Mouse (Mus musculus) ovary, adult 18-20 months (tissue): ENCODE measurements around the gene Tcp10c.
"Not testable (repeated sequence)": the region's sequence is repeated elsewhere in the genome, so short reads cannot be mapped to it uniquely, and the experiment has no call there.

ENCODE experiments used
- DNase-seq: peaks from one replicate; pipeline ENCODE4 v3.0.0; 2022; ENCODE audit warnings: low spot score, mixed read lengths

Tcp10c gene

DNA sequence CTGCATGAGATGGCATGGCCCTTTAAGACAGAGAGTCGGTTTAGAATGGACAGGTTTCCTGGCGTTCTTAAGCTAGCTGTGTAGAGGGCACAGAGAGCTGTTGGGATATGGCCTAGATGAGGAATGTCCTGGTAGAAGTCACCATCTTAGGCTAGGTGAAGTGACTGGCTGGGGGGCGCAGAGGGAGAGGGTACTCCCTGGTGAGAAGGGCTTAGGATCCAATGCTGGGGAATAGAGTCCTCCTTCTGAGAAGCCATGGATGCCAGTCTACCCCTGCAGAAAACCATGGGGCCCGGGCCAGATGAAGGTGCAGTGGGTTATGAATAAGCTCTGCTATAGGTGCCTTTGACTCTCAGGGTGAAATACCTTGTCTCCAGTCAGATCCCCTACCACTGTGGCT lies at the start of gene Tcp10c:
TSS of gene Tcp10c (plus strand) at position 52 of the 400 bp plus-strand sequence.
- DNase-seq, result not testable (repeated sequence)

GRCm38 (mm10) chr17:13307852-13308251 lies 46.5 kb upstream of the Tcp10c start:
- not testable (repeated sequence) for DNase-seq

GRCm38 (mm10) chr17:13308344-13308743 lies 46.0 kb upstream of the Tcp10c start:
- not testable (repeated sequence) for DNase-seq

GRCm38 (mm10) chr17:13308746-13309145 lies 45.6 kb upstream of the Tcp10c start:
- DNase-seq, result not testable (repeated sequence)

DNA sequence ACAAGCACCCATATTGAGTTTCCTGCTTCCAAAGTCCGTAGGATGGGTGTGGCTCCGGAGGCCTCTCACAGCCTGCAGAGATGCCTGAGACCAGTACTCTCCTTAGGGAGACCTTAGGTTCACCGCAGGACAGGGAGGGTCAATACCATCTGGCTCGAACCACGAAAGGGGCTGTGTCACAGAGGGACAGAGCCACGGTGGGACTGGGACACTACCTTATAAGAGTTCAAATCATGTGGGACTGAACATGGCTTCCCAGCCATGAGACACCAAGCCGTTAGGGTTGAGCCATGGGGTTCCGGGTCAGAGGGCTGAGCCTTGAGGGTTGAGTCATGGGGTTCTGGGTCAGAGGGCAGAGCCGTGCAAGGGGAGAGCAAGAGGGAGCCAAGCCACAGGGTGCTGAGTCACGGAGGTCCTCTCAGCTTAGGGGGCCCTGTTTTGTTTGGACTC lies 45.2 kb upstream of the Tcp10c start:
- DNase-seq, result not testable (repeated sequence)

GRCm38 (mm10) chr17:13329967-13330366 lies 24.4 kb upstream of the Tcp10c start:
- not testable (repeated sequence) for DNase-seq

DNA sequence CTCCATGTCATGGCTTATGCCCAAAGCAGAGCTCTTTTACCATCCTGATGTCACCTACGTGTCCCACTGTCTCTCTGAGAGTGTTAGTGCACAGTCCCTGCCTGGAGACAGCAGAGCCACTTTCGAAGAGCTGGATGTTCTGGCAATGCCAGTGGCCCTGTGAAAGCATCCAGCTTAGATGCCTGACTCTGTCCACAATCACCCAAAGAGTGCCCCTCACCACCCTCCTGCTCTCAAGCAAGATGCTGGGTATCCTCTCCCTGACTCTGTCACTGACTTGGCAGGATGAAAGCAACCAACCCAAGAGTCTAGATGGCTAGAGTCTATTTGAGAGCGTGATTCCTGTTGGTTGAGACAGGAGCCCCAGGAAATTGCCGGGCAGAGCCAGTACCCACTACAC lies 23.2 kb upstream of the Tcp10c start:
- DNase-seq, result not testable (repeated sequence)

DNA sequence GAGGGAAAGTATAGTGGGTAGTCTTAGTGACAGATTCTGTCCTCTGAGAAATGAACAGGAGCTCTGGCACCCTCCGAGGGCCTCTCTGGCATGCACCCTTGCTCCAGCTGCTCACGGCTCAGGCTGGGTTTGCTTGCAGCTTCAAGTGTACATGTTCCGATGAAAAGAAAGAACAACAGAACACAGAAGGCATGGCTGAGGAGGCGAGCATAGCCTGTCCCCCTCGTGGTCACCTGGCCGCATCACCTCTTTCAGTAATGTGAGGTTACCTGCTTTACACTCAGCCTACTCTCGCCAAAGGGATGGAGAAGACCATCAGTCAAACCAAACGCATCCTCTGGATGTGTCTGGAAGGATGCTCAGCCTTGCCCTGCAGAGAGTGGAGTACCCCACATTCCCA lies 21.9 kb upstream of the Tcp10c start:
- DNase-seq, result not testable (repeated sequence)

DNA sequence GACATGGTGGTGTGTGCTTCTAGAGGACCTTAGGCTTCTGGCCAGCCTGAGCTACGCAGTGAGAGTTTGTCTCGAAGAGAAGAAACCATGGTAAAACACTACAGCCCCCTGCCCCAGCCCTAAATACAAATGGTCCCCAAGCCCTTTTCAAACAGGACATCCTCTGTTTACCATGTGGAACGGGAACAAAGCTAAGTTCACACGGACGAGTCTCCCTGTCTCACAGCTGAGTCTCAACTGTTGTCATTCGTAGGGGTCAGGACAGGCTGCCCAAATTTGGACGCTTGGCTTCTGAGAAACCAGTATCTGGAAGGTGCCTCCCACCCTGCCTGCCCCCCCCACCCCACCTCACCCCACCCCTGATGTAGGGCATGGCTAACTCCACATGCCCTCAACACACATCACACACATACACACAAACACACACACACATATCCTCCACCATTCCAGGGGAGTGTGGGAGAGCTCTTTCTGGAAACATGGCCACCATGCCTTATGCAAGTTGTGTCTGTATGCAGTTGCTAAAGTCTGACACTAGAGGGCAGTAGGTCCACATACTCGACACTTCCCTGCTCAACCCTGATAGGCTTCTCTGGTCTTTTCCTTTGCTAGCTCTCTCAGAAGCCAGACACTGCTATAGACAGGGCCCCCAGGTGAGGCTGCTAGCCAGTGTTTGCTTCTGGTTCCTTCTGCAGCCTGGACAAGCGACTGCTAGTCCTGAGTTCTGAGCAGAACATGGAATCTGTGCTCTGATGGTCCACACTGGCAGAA lies 17.2 kb upstream of the Tcp10c start:
- not testable (repeated sequence) for DNase-seq

DNA sequence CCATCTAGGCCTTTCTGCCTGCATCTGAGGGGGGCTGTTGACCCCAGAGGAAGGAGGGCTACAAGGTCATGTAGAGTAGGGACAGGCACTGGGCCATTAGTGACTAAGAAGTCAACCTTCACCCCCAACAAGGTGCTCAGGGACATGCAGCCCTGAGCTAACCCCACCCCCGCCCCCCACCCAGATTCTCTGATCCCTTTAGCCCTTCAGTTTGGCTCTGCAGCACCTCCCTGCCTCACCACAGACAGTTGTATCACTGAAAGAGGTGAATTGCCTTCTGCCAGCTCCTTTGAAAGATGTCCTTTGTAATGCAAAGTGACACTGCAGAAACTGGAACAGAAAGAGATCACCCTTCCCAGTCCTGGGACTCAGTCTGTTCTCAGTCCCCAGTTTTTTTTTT lies 16.4 kb upstream of the Tcp10c start:
- DNase-seq, result not testable (repeated sequence)

DNA sequence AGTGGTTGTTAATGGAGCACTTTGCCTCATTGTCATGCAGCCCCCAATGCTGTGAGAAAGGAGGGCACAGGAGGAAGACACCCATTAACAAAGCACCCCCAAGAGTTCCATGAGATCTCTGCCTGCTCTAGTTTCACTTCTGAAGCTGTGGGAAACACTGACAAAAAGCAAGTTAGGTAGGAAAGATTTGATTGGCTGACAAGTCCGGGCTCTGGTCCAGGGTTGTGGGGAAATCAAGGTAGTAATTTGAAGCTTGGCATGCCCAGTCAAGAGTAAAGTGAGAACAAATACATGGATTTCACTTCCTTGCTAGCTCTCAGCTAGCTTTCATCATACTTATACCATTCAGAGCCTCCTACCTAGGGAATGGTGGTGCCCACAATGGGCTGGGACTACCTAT lies 14.3 kb upstream of the Tcp10c start:
- DNase-seq, result not testable (repeated sequence)

- not testable (repeated sequence) for DNase-seq
These were observed 8.4 kb upstream of the Tcp10c start for GRCm38 (mm10) chr17:13345923-13346322.

DNA sequence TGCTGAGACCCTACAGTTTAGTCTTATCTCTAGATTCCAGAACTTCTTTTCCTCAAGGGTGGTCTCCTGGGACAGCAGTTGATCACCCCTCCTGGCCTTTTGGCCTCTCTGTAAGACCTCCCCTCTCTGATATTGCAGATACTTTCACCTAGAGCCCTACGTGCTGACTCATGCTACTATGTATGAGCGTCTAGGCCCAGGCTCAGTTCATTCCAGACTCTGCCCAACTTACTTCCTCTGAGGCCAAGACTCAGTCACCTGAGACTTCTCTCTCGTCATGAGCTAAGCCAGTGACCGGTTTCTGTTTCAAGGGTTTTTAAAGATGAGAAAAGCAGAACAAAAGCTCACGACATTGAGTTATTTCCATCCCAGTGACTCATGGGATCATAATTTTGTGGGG lies 4.8 kb upstream of the Tcp10c start:
- not testable (repeated sequence) for DNase-seq

DNA sequence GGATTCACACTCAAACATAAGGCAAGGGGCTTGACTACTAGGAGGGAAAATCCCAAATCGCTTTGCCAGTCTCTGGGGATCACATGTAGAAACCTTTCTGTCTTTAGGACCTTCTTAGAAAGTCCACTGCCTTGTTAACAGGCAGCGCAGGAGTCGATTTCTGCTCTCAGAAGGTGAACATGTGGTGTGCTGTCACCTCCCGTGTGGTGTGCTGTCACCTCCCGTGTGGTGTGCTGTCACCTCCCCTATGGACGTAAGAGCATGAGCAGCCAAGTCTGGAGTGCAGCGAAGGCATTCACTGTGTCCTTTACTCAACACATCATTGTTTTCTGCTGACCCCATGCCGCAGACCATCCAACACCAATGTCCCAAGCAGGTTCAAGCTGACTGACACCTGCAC lies 1.1 kb upstream of the Tcp10c start:
- not testable (repeated sequence) for DNase-seq

- not testable (repeated sequence) for DNase-seq
These were observed 8.1 kb downstream of the Tcp10c start for GRCm38 (mm10) chr17:13362489-13362888.

GRCm38 (mm10) chr17:13363773-13364172 lies 9.4 kb downstream of the Tcp10c start:
- not testable (repeated sequence) for DNase-seq

GRCm38 (mm10) chr17:13364196-13364595 lies 9.8 kb downstream of the Tcp10c start:
- not testable (repeated sequence) for DNase-seq

DNA sequence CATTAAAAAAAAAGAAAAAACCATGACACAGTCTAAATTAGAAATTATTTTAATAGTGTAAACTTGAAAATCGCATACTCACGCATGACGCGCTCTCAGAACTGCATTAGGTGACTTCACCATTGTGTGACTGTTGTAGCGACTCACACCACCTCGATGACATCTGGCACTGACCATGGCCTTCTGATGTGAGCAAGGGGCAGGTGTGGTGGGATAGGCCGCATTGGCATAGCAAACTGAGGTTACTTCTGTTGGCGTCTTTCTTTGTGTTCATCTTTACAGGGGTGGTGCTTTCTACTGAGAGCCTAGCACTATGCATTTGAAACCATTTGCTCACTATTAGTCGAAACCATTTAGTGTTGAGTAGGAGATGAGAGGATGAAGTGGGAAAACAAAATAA lies 12.8 kb downstream of the Tcp10c start:
- not testable (repeated sequence) for DNase-seq

- DNase-seq, result not testable (repeated sequence)
These were observed 14.3 kb downstream of the Tcp10c start for GRCm38 (mm10) chr17:13368658-13369057.

DNA sequence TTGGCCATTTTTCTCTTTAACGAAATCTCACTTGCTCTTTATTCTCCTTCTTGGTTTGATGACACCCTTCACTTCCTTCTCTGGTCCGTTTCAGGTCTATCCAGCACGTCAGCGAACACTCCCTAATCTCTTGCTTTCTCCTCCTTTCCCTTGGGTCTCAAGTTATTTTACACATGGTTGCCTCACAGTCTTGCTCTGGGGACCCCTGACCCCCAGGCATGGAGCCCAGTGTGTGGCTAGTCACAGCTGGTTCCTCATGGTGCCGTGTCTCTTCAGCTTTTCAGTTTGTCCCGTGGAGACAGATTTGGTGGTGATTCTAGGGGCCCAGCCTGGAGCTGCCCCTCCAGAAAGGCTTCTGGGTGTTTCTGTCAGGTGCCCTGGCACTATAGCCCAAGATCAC lies 16.4 kb downstream of the Tcp10c start:
- not testable (repeated sequence) for DNase-seq

GRCm38 (mm10) chr17:13378341-13378740 lies 24.0 kb downstream of the Tcp10c start:
- DNase-seq, result not testable (repeated sequence)

DNA sequence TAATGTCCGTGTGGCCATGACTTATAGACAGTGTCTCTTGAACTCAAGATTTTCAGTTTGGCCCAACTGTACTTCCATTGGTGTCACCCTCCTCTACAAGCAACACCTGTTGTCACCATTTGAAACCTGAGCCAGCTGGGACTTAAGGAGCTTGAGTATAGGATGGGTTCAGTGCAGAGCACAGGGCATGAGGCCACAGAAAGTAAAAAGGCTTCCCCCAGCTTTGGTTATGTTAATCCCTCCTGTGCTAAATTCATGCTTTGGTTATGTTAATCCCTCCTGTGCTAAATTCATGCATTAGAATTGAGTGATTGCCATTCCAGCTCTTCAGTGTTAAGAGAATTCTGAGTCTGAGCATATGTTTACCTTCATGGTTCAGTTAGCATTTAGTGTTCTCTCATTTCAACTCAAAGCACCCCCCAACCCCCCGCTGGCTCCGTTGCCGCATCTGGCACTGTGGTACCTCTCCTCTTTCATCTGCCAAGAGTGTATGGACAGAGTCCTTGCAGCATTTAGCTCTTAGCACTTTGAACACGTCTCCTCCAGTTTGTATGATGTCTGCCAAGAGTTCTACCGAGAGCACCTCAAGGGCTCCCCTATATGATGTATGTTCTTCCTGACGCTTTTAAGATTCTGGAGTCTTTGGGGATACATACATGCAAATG lies 25.7 kb downstream of the Tcp10c start:
- DNase-seq, result not testable (repeated sequence)

- DNase-seq, result not testable (repeated sequence)
These were observed 26.9 kb downstream of the Tcp10c start for GRCm38 (mm10) chr17:13381286-13381685.
